Mouse (Mus musculus) megakaryocyte, adult 5-6 weeks (primary cell): Measurements from ENCODE around the gene P4hb. TPM values are rescaled to one million over a fixed set of nuclear protein-coding genes. Genes with fewer than 3 reads are reported as not detected.
A peak's percentile ranks its signal among the peaks of the same experiment; 100 is the strongest.

Experiments
- ATAC-seq: 2 replicates; pipeline ENCODE4 v1.8.0; 2016; ENCODE audit warnings: mild to moderate bottlenecking, inconsistent platforms; ENCODE audit not compliant: poor library complexity, severe bottlenecking
- total RNA-seq, 2 experiments: library from RNA; stranded (forward) in 1 of 2; stranded (reverse) in 1 of 2; fragments of 153-499, 151-499 nt in 1 of 2; fragments of 221-1000, 200-1000 nt in 1 of 2; gene quantifications; 2 replicates each; pipeline versions ENCODE4 v1.2.3 to v1.2.4; 2015 to 2017

The P4hb gene
- total RNA-seq, 2 experiments from 2014 or later, result 325 to 587 TPM

DNA sequence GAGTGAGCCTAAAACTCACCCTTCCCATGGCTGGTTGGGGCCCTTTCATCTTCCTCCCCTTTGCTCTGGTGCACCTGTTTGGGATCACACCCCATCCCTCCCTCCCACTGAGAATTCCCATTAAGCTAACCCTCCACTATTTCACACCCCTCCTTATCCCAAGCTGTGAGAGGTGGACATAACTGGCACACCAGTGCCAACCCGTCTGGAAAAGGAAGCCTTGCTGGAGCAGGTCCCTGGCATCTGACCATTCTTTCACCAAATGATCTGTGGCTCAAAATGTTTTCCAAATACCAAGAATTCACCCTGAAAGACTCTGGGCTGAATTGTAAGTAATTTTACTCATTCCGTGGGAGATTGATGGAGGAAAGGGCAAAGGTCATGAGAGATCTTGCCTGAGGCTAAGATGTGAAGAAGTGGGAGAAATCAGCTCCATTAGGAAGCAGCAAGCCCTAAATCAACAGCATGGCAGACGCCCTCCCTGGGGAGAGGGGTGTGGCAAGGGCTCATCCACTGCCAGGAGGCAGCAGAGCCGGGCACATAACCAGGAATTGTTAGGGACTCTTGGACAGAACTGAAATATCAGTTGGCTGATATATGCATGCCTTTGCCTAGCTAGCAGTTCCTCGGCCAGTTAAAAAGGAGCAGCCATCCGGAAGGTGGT lies 60.1 kb downstream of the P4hb start:
- ATAC-seq, result no peak

GRCm38 (mm10) chr11:120510375-120511030 lies 62.5 kb downstream of the P4hb start:
- ATAC-seq, result peak; percentile 71

Other genes starting within 250 kb of the P4hb start
Only the 30 nearest of the 34 such genes appear.
- 5.9 and 6.9 TPM in 2 replicates for gene Faap100, start 194.5 kb downstream of the P4hb start, total RNA-seq (2015)
- gene Faap100, start 194.5 kb downstream of the P4hb start, total RNA-seq (2017), result 6.5 and 10.5 TPM in 2 replicates
- gene Nploc4, start 135.5 kb downstream of the P4hb start, total RNA-seq (2015), result 27.5 and 33.6 TPM in 2 replicates
- 30.8 and 39.5 TPM in 2 replicates for gene Nploc4, start 135.5 kb downstream of the P4hb start, total RNA-seq (2017)
- gene Tspan10, start 130.6 kb downstream of the P4hb start, total RNA-seq (2015), result 0.16 TPM in 1 of 2 replicates, not detected in the other
- not detected in 2 replicates for gene Tspan10, start 130.6 kb downstream of the P4hb start, total RNA-seq (2017)
- gene Pde6g, start 119.8 kb downstream of the P4hb start, total RNA-seq (2015), result 1.1 TPM in 1 of 2 replicates, not detected in the other
- gene Pde6g, start 119.8 kb downstream of the P4hb start, total RNA-seq (2017), result not detected in 2 replicates
- 6.2 and 7.7 TPM in 2 replicates for gene Oxld1, start 115.2 kb downstream of the P4hb start, total RNA-seq (2015)
- gene Oxld1, start 115.2 kb downstream of the P4hb start, total RNA-seq (2017), result 4.2 and 6.8 TPM in 2 replicates
- 5.8 and 6.2 TPM in 2 replicates for gene Ccdc137, start 115.1 kb downstream of the P4hb start, total RNA-seq (2015)
- gene Ccdc137, start 115.1 kb downstream of the P4hb start, total RNA-seq (2017), result 5.9 and 36.8 TPM in 2 replicates
- 14.1 and 15.1 TPM in 2 replicates for gene Arl16, start 105.6 kb downstream of the P4hb start, total RNA-seq (2015)
- gene Arl16, start 105.6 kb downstream of the P4hb start, total RNA-seq (2017), result 9.1 and 10.8 TPM in 2 replicates
- gene Mrpl12, start 88.6 kb downstream of the P4hb start, total RNA-seq (2015), result 34.3 and 35.6 TPM in 2 replicates
- gene Mrpl12, start 88.6 kb downstream of the P4hb start, total RNA-seq (2017), result 25.4 and 41.7 TPM in 2 replicates
- 9.3 and 14.7 TPM in 2 replicates for gene Slc25a10, start 81.4 kb downstream of the P4hb start, total RNA-seq (2015)
- gene Slc25a10, start 81.4 kb downstream of the P4hb start, total RNA-seq (2017), result 12.8 and 17.2 TPM in 2 replicates
- not detected in 2 replicates for gene Gcgr, start 42.6 kb downstream of the P4hb start, total RNA-seq (2015)
- not detected in 2 replicates for gene Gcgr, start 42.6 kb downstream of the P4hb start, total RNA-seq (2017)
- gene Mcrip1, start 23.5 kb downstream of the P4hb start, total RNA-seq (2015), result 79.7 and 83.0 TPM in 2 replicates
- gene Mcrip1, start 23.5 kb downstream of the P4hb start, total RNA-seq (2017), result 18.3 and 30.5 TPM in 2 replicates
- gene Ppp1r27, start 22.1 kb downstream of the P4hb start, total RNA-seq (2015), result not detected in 2 replicates
- gene Ppp1r27, start 22.1 kb downstream of the P4hb start, total RNA-seq (2017), result not detected in 2 replicates
- gene Arhgdia, start 8.4 kb upstream of the P4hb start, total RNA-seq (2015), result 506 and 521 TPM in 2 replicates
- 226 and 275 TPM in 2 replicates for gene Arhgdia, start 8.4 kb upstream of the P4hb start, total RNA-seq (2017)
- gene Alyref, start 25.1 kb upstream of the P4hb start, total RNA-seq (2015), result 143 and 149 TPM in 2 replicates
- gene Alyref, start 25.1 kb upstream of the P4hb start, total RNA-seq (2017), result 171 and 196 TPM in 2 replicates
- 79.9 and 90.6 TPM in 2 replicates for gene Anapc11, start 25.2 kb upstream of the P4hb start, total RNA-seq (2015)
- gene Anapc11, start 25.2 kb upstream of the P4hb start, total RNA-seq (2017), result 30.0 and 32.3 TPM in 2 replicates
- gene Npb, start 35.2 kb upstream of the P4hb start, total RNA-seq (2015), result not detected in 2 replicates
- gene Npb, start 35.2 kb upstream of the P4hb start, total RNA-seq (2017), result not detected in 2 replicates
- 11.8 and 13.3 TPM in 2 replicates for gene Pcyt2, start 44.7 kb upstream of the P4hb start, total RNA-seq (2015)
- 17.3 and 22.6 TPM in 2 replicates for gene Pcyt2, start 44.7 kb upstream of the P4hb start, total RNA-seq (2017)
- 51.4 and 53.6 TPM in 2 replicates for gene Sirt7, start 52.0 kb upstream of the P4hb start, total RNA-seq (2015)
- gene Sirt7, start 52.0 kb upstream of the P4hb start, total RNA-seq (2017), result 119 and 121 TPM in 2 replicates
- gene Mafg, start 60.3 kb upstream of the P4hb start, total RNA-seq (2015), result 23.1 and 23.8 TPM in 2 replicates
- 58.7 and 68.0 TPM in 2 replicates for gene Mafg, start 60.3 kb upstream of the P4hb start, total RNA-seq (2017)
- 3.5 and 3.7 TPM in 2 replicates for gene Pycr1, start 70.5 kb upstream of the P4hb start, total RNA-seq (2015)
- gene Pycr1, start 70.5 kb upstream of the P4hb start, total RNA-seq (2017), result 2.9 TPM in 2 replicates
- not detected in 2 replicates for gene Myadml2, start 74.9 kb upstream of the P4hb start, total RNA-seq (2015)
- not detected in 2 replicates for gene Myadml2, start 74.9 kb upstream of the P4hb start, total RNA-seq (2017)
- gene Notum, start 87.9 kb upstream of the P4hb start, total RNA-seq (2015), result not detected in 2 replicates
- not detected in 2 replicates for gene Notum, start 87.9 kb upstream of the P4hb start, total RNA-seq (2017)
- 57.9 and 63.1 TPM in 2 replicates for gene Aspscr1, start 99.7 kb upstream of the P4hb start, total RNA-seq (2015)
- 59.5 and 70.2 TPM in 2 replicates for gene Aspscr1, start 99.7 kb upstream of the P4hb start, total RNA-seq (2017)
- 84.6 and 95.8 TPM in 2 replicates for gene Cenpx, start 140.5 kb upstream of the P4hb start, total RNA-seq (2015)
- 67.0 and 71.5 TPM in 2 replicates for gene Cenpx, start 140.5 kb upstream of the P4hb start, total RNA-seq (2017)
- 6.3 and 7.2 TPM in 2 replicates for gene Lrrc45, start 140.7 kb upstream of the P4hb start, total RNA-seq (2015)
- 21.0 and 21.6 TPM in 2 replicates for gene Lrrc45, start 140.7 kb upstream of the P4hb start, total RNA-seq (2017)
- gene Rac3, start 148.2 kb upstream of the P4hb start, total RNA-seq (2015), result 0.25 and 0.83 TPM in 2 replicates
- gene Rac3, start 148.2 kb upstream of the P4hb start, total RNA-seq (2017), result 1.4 TPM in 1 of 2 replicates, not detected in the other
- gene Dcxr, start 154.0 kb upstream of the P4hb start, total RNA-seq (2015), result 24.9 and 30.0 TPM in 2 replicates
- 20.0 and 25.0 TPM in 2 replicates for gene Dcxr, start 154.0 kb upstream of the P4hb start, total RNA-seq (2017)
- gene Cbr2, start 158.9 kb upstream of the P4hb start, total RNA-seq (2015), result 7.6 and 8.5 TPM in 2 replicates
- gene Cbr2, start 158.9 kb upstream of the P4hb start, total RNA-seq (2017), result 1.7 and 8.9 TPM in 2 replicates
- gene Hmga1b, start 189.5 kb upstream of the P4hb start, total RNA-seq (2015), result 10.5 and 11.9 TPM in 2 replicates
- 7.6 and 8.8 TPM in 2 replicates for gene Hmga1b, start 189.5 kb upstream of the P4hb start, total RNA-seq (2017)
- gene Rfng, start 211.0 kb upstream of the P4hb start, total RNA-seq (2015), result 10.4 and 14.5 TPM in 2 replicates
- 3.3 and 5.7 TPM in 2 replicates for gene Rfng, start 211.0 kb upstream of the P4hb start, total RNA-seq (2017)